Mouse (Mus musculus) lung, embryonic 16.5 days (tissue): ENCODE results near the gene Bcl11a. TPM values are rescaled to one million over a fixed set of nuclear protein-coding genes. Genes with fewer than 3 reads are reported as not detected.

Experiments
- ATAC-seq: fragments of 200-750 bp; cut with Nextera tagmentation; 2 replicates; pipeline ENCODE4 v1.8.0; 2017; ENCODE audit warnings: low read depth, mild to moderate bottlenecking, moderate library complexity
- H3K27ac ChIP-seq: fragments of 300-500 bp; sonication (generic); 2 replicates; pipeline ENCODE4 v1.5.1; 2014; ENCODE audit warnings: mild to moderate bottlenecking, control low read depth, low read length
- H3K27me3 ChIP-seq: fragments of 300-500 bp; sonication (generic); 2 replicates; pipeline ENCODE4 v1.6.1; 2014; ENCODE audit warnings: low read depth, low read length, mixed read lengths; ENCODE audit not compliant: control insufficient read depth, insufficient read depth
- H3K36me3 ChIP-seq: fragments of 300-500 bp; sonication (generic); 2 replicates; pipeline ENCODE4 v1.6.1; 2014; ENCODE audit warnings: low read length; ENCODE audit not compliant: control insufficient read depth, insufficient read depth
- H3K4me1 ChIP-seq: fragments of 300-500 bp; sonication (generic); replicated peaks from 2 replicates; pipeline ENCODE4 v1.6.1; 2014; ENCODE audit warnings: low read length, mixed read lengths; ENCODE audit not compliant: control insufficient read depth, insufficient read depth
- H3K4me2 ChIP-seq: fragments of 300-500 bp; sonication (generic); 2 replicates; pipeline ENCODE4 v1.6.1; 2014; ENCODE audit warnings: low read depth, low read length, control low read depth
- H3K4me3 ChIP-seq: fragments of 300-500 bp; sonication (generic); 2 replicates; pipeline ENCODE4 v1.5.1; 2014; ENCODE audit warnings: mild to moderate bottlenecking, low read length, control low read depth
- H3K9ac ChIP-seq: fragments of 300-500 bp; sonication (generic); 2 replicates; pipeline ENCODE4 v1.6.1; 2014; ENCODE audit warnings: low read length, control low read depth
- H3K9me3 ChIP-seq: fragments of 300-500 bp; sonication (generic); 2 replicates; pipeline ENCODE4 v1.6.1; 2016; ENCODE audit warnings: low read length; ENCODE audit not compliant: control insufficient read depth
- WGBS: fragments of 180-500 bp; shearing (Covaris S2); extraction: QIAGEN DNeasy Blood & Tissue Kit; methylation state at CpG from one replicate; pipeline ENCODE4 v1.1.7; 2014; 5-methylcytosine and 5-hydroxymethylcytosine counted together
- polyA plus RNA-seq: library from polyadenylated mRNA; unstranded; fragments of >200 nt; fragmentation: Nextera tagmentation; extraction: Ambion mirVana; gene quantifications from 2 replicates; pipeline ENCODE4 v1.2.1, GENCODE M21; 2015

Bcl11a gene
- polyA plus RNA-seq, 1 experiment from 2014 or later = 15.3 TPM

DNA sequence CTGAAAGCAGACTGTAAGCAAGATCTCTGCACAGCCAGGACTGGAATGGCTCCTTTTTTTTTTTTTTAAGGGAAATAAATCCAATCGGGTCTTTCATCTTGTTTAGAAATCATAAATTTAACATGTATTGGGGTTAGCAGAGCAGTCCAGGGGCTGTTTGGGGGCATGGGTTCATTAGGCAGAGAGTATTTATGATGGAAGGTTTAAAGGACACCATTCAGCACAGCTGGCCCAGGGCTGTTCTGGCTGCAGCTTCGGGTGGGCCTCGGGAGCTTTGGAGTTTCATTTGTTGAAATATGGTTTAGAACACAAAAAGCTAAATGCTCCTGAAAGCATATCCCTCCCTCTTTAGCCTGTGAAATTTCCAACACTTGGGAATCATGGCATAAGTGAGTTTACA is 112.6 kb downstream of the Bcl11a start:
- ATAC-seq = no peak
- WGBS = 56% methylated on average over 3 of the region's 3 CpGs
- no peak overlapping the region for H3K27ac ChIP-seq

DNA sequence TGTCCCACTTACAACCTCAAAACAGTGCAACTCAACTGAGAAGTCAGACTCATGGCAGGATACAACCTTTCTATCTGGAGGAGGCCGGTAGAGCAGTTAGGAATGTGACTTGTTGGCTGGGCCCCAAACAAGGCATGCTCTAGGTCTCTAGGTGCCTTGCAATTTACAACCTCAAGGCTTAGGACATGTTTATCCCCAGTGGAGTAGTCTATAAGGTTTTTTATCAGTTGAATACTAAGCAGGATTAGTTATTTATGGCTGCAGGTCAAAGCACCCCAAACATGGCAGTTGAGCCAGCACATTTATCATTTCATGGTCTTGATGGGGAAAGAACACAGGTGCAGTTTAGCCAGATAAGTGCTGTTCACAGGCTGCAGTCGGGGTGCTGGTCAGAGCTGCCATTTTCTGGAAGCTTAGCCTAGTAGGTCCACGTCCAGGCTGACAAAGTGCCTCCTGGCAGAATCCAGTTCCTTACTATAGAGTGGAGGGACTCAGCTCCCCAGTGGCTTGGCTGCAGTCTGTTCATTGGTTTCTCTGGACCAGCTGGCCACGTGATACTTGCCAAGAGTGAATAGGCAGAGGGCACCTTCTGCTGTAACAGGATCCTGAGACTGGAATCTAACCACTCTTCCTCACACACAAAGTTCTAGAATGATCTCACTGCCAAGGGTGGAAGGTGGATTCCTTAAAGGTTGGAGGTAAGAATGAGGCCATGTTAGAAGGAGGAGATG is 118.8 kb downstream of the Bcl11a start:
- Histone ChIP-seq H3K9me3 (no peaks in the 10 kb centered on the region), H3K27ac (no peak overlapping the region), H3K4me1 (no peaks in the 10 kb centered on the region; the same call in 1 of the 2 replicates), H3K27me3 (no peaks in the 10 kb centered on the region), H3K4me3 (no peak overlapping the region), H3K9ac (no peak overlapping the region), H3K4me2 (no peak overlapping the region), H3K36me3 (no peaks in the 10 kb centered on the region)
- ATAC-seq = no peak
- WGBS = 70% methylated on average over 4 of the region's 4 CpGs

More for the DNA sequence above, 112.6 kb downstream of the Bcl11a start:
- no peaks in the 10 kb centered on the region for H3K27me3 ChIP-seq
- no peak overlapping the region for H3K4me3 ChIP-seq
- H3K9ac ChIP-seq = no peak overlapping the region
- no peaks in the 10 kb centered on the region for H3K9me3 ChIP-seq
- H3K36me3 ChIP-seq = no peaks in the 10 kb centered on the region
- H3K4me2 ChIP-seq = no peak overlapping the region
- H3K4me1 ChIP-seq = 0 out of 2 replicates have a peak, but pooled peaks cover 2% of the 10 kb centered on the region

DNA sequence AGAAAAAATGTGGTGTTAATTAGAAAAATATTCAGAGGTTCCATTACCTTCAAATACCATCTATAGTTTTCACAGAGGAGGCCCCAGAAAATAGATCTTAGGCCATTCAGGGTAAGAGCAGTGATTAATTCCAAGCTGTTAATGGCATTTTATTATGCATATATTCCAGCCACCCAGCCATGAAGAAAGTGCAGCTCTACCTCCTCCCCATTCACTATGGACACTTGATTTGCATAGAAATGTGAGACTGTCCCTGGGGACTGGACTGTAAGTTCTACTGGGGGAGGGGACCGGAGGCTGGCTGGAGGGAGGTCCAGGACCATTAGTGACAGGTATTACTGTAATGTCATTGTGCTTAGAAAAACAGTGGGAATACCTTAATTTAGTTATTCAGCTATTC is 119.6 kb downstream of the Bcl11a start:
- Histone ChIP-seq H3K27me3 (no peaks in the 10 kb centered on the region), H3K36me3 (no peaks in the 10 kb centered on the region), H3K4me1 (peaks cover 3% of the 10 kb centered on the region; the same call in 1 of the 2 replicates), H3K4me2 (no peak overlapping the region), H3K4me3 (no peak overlapping the region), H3K9me3 (no peaks in the 10 kb centered on the region), H3K9ac (no peak overlapping the region), H3K27ac (no peak overlapping the region)
- no peak for ATAC-seq
- 91% methylated on average over 1 of the region's 1 CpGs for WGBS

DNA sequence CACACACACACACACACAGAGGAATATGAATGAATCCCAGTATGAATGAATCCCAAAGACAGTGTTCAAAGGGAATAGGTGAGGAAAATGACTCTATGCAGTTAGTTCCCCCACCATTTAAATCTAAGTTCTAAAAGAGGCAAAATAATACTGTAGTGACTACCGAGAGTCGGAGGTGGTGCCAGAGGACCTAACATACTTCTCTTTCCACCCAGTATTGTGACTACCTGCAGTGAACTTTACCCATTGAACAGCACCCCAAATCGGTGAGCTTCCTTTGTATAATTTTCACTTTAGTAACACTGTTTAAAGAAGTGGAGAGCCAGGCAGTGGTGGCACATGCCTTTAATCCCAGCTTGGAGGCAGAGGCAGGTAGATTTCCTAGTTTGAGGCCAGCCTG is 121.7 kb downstream of the Bcl11a start:
- H3K4me3 ChIP-seq = no peak overlapping the region
- H3K27ac ChIP-seq = no peak overlapping the region
- no peak overlapping the region for H3K9ac ChIP-seq
- no peaks in the 10 kb centered on the region for H3K27me3 ChIP-seq
- H3K4me2 ChIP-seq = no peak overlapping the region
- peaks cover 10% of the 10 kb centered on the region for H3K4me1 ChIP-seq
- H3K36me3 ChIP-seq = no peaks in the 10 kb centered on the region
- no peak for ATAC-seq
- whole genome bisulfite sequencing = 90% methylated on average over 3 of the region's 3 CpGs
- no peaks in the 10 kb centered on the region for H3K9me3 ChIP-seq

DNA sequence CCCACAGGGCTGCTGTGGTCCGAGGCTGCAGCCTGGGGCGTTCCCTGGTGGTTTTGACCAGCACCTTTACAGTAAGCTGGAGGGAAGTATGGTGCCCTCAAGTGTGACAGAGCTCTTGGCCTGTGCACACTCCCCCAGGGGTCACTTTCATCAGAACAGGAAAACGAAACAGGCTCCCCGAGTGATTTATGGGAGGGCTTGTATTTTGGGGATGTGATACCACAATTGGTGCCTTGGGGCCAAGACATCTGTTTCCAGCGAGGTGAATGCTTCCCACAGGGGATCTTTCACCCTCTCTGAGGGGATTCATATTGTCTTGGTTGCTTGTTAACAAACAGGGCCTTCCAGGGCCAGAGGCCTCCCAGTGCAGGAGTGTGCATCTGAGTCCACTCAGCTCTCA is 122.5 kb downstream of the Bcl11a start:
- WGBS = 80% methylated on average over 5 of the region's 5 CpGs
- Histone ChIP-seq H3K9me3 (no peaks in the 10 kb centered on the region), H3K4me3 (no peak overlapping the region), H3K4me2 (no peak overlapping the region), H3K27ac (no peak overlapping the region), H3K4me1 (peaks cover 10% of the 10 kb centered on the region), H3K9ac (no peak overlapping the region), H3K36me3 (no peaks in the 10 kb centered on the region), H3K27me3 (no peaks in the 10 kb centered on the region)
- ATAC-seq = no peak

- H3K9ac ChIP-seq = no peak overlapping the region
- ATAC-seq = no peak
- H3K36me3 ChIP-seq = no peaks in the 10 kb centered on the region
- no peak overlapping the region for H3K4me3 ChIP-seq
- H3K4me2 ChIP-seq = no peak overlapping the region
- no peaks in the 10 kb centered on the region for H3K9me3 ChIP-seq
- peaks cover 10% of the 10 kb centered on the region for H3K4me1 ChIP-seq
- no peaks in the 10 kb centered on the region for H3K27me3 ChIP-seq
- no peak overlapping the region for H3K27ac ChIP-seq
- 84% methylated on average over 4 of the region's 4 CpGs for WGBS
Measured at GRCm38 (mm10) chr11:24201223-24201622, 123.4 kb downstream of the Bcl11a start.

DNA sequence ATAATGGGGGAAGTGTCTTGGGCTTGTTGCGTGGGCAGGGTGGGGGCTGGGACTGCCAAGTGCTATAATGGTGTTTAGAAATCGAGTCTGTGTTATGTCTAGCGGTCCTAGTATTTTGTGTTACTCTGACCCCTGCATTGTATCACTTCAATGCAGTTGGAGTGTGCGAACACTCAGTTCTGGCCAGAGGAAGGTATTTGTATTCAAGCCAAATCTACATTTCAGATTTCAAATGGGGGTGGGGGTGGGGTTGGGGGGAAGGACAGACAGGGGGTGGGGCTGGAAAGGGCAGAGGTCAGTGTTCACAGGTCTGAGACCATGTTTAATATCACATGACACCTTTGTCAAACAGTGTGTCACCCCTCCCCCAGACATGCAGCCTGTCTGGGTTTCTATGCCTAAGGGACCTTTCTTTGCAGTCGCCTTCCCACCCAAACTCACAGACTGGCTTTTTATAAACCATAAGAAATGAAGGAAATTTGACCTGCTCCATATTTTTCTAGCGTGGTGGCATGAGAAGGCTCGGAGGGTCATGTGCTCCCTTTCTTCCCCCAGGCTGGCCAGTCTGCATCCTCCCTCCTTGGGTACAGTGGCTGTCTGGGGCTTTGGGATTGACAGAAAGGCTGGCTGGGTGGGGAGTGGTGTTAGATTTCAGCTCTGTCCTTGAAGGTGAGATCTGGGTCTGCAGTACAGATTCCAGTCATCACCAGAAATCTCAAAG is 124.9 kb downstream of the Bcl11a start:
- Histone ChIP-seq H3K4me1 (peaks cover 10% of the 10 kb centered on the region), H3K27me3 (no peaks in the 10 kb centered on the region), H3K36me3 (no peaks in the 10 kb centered on the region), H3K4me2 (peak overlapping the region; percentile 20), H3K9me3 (no peaks in the 10 kb centered on the region), H3K9ac (peak overlapping the region; percentile 12; the same call in 1 of the 2 replicates), H3K4me3 (no peak overlapping the region), H3K27ac (peak overlapping the region; percentile 40; the same call in 1 of the 2 replicates)
- 21% methylated on average over 7 of the region's 7 CpGs for whole genome bisulfite sequencing
- peak; percentile 83 for ATAC-seq

GRCm38 (mm10) chr11:24203489-24203888 is 125.6 kb downstream of the Bcl11a start:
- WGBS = 78% methylated on average over 1 of the region's 1 CpGs
- Histone ChIP-seq H3K4me3 (no peak overlapping the region), H3K36me3 (no peaks in the 10 kb centered on the region), H3K4me1 (peaks cover 10% of the 10 kb centered on the region), H3K9ac (no peak overlapping the region; the same call in 1 of the 2 replicates), H3K27me3 (no peaks in the 10 kb centered on the region), H3K9me3 (no peaks in the 10 kb centered on the region), H3K4me2 (no peak overlapping the region), H3K27ac (peak overlapping the region; percentile 40; the same call in 1 of the 2 replicates)
- no peak for ATAC-seq

DNA sequence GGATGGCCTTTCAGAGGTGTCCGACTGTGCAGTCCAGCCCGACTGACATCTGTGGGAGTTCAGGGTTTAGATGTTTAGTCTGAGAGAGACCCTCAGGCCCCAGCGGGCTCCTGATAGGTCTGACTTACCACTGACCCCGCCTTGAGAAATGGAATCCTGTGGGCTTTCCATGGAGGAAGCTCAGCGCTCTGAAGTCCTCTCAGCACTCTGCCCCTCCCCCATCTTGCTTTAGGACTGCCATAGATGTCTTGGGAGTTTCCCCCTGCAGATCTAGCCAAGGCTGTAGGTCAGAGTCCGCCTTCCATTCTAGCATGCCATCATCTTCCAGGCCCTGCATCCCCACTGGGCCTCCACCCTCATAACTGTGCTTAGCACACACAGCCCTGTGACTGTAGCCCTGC is 131.1 kb downstream of the Bcl11a start:
- ATAC-seq = peak; percentile 84
- H3K27ac ChIP-seq = 0 out of 2 replicates have a peak overlapping the region, but pooled peaks have one; percentile 12
- no peak overlapping the region for H3K4me3 ChIP-seq
- no peaks in the 10 kb centered on the region for H3K36me3 ChIP-seq
- whole genome bisulfite sequencing = 18% methylated on average over 6 of the region's 6 CpGs
- H3K4me2 ChIP-seq = no peak overlapping the region
- no peak overlapping the region for H3K9ac ChIP-seq
- H3K27me3 ChIP-seq = no peaks in the 10 kb centered on the region
- H3K4me1 ChIP-seq = peaks cover 8% of the 10 kb centered on the region; the same call in 1 of the 2 replicates
- H3K9me3 ChIP-seq = no peaks in the 10 kb centered on the region
